Mouse (Mus musculus) CD8-positive naive resting alpha-beta T cell, adult 57 days (primary cell): ENCODE data around the gene 1110059G10Rik. TPM values are rescaled to one million over a fixed set of nuclear protein-coding genes. Genes with fewer than 3 reads are reported as not detected.

Source experiments
- total RNA-seq: library from RNA; stranded (reverse); gene quantifications from one replicate; pipeline ENCODE4 v1.2.4, GENCODE M21; 2023

Gene 1110059G10Rik
- 31.4 TPM for total RNA-seq

DNA sequence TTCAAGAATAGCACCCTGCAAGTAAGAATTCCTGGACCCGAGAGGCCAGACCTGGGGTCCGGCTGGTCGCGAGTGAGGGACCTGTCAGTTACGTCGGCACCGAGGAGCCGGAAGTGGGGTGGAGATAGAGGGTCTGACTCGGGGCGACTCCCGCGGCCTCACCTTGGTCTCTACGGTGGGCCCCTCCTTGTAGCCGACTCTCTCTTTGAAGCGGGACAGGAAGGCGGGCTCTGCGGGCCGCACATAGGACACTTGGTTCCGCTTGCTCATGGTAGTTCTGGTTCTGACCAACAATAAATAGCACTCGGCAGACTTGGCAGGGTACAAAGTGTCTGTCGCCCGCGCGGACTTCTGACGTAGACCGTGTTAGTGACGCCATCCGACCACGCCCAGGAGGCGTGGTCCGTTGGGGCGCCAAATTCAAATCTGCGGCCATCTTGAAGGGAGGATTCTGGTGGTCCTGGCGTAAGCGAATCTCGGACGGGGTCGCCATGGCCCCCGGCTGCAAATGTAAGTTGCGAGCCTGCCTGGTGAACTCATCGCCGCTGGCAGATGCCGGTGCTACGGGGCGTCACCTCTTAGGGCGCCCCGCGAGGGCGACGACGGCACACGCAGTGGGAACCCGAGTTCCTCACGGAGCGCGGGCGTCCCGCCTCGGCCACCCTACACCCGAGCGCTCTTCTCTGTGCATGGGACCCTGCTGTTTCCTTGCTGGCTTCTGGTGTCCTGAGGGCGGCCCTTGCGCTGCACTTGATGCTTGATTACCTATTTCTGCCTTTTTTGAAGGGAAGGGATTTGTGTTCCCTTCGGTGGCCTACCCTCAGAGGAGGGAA, at the start of gene 1110059G10Rik, which contains the start of gene Kif15:
TSS of gene 1110059G10Rik (minus strand) at position 358 of the 833 bp plus-strand sequence.
TSS of gene Kif15 (plus strand) at position 404 of the 833 bp plus-strand sequence.

DNA sequence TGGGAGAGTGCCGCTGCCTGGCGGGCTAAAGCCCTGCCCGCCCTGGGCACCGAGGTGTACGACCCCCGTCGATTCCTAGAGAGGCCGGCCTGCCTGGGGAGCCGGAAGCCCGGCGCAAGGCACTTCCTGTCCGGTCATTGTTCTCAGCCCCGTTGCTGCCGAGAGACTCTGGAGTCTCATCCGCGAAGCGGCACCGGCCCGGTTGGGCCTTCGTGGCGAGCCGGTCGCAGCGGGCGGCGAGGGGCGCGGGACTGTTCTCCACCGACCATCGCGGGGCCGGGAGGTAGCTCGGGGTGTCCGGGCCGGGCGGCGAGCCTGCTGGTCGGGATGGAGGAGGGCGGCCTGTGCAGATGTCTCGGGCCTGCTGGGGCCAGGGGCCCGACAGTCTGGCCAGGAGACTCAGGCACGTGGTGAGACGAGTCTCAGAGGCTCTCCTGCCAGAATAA, 27.8 kb downstream of the 1110059G10Rik start, which contains the start of gene Zfp105:
TSS of gene Zfp105 (plus strand) at position 137 of the 446 bp plus-strand sequence.

Other genes starting within 250 kb of the 1110059G10Rik start
- not detected for gene Topaz1, start 203.7 kb downstream of the 1110059G10Rik start, total RNA-seq
- gene Tcaim, start 145.5 kb downstream of the 1110059G10Rik start, total RNA-seq: 12.7 TPM
- not detected for gene Gm35549, start 107.0 kb downstream of the 1110059G10Rik start, total RNA-seq
- gene Zfp445, start 85.0 kb downstream of the 1110059G10Rik start, total RNA-seq: 129 TPM
- 4.1 TPM for gene Zkscan7, start 65.3 kb downstream of the 1110059G10Rik start, total RNA-seq
- gene Zfp105, start 27.9 kb downstream of the 1110059G10Rik start, total RNA-seq: not detected
- gene Kif15, start within 50 bp of the 1110059G10Rik start, total RNA-seq: 1.6 TPM
- gene Tmem42, start 70.3 kb upstream of the 1110059G10Rik start, total RNA-seq: 28.6 TPM
- gene Tgm4, start 83.7 kb upstream of the 1110059G10Rik start, total RNA-seq: 1.8 TPM
- 53.6 TPM for gene Zdhhc3, start 162.2 kb upstream of the 1110059G10Rik start, total RNA-seq
- 56.1 TPM for gene Exosc7, start 162.2 kb upstream of the 1110059G10Rik start, total RNA-seq
- gene Clec3b, start 199.9 kb upstream of the 1110059G10Rik start, total RNA-seq: not detected